Mouse (Mus musculus) right cerebral cortex, adult 18-20 months (tissue): ENCODE measurements around the gene Ptpn1.

Source experiments
- DNase-seq: peaks from one replicate; pipeline ENCODE4 v3.0.0; 2022; ENCODE audit warnings: mixed read lengths

Ptpn1 gene

DNA sequence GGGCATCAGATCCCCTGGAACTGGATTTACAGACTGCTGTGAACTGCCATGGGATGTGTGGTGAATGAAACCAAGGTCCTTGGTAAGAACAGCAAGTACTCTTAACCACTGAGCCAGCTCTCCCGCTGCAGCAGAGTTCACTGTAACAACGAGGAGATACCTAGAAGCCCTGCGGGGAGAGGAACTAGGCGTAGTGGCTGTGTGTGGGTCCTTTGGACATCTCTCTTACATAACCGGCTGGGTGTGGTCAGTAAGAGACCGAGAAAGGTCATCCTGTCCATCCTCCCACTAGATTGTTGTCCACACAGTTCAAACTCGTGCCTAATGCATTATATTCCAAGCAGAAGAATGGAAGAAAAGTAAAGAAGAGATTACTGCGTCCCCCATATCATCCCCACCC lies 10.0 kb upstream of the Ptpn1 start:
- DNase-seq: no peak

- no peak for DNase-seq
Measured at GRCm38 (mm10) chr2:167924011-167924410, 7.8 kb upstream of the Ptpn1 start.

DNA sequence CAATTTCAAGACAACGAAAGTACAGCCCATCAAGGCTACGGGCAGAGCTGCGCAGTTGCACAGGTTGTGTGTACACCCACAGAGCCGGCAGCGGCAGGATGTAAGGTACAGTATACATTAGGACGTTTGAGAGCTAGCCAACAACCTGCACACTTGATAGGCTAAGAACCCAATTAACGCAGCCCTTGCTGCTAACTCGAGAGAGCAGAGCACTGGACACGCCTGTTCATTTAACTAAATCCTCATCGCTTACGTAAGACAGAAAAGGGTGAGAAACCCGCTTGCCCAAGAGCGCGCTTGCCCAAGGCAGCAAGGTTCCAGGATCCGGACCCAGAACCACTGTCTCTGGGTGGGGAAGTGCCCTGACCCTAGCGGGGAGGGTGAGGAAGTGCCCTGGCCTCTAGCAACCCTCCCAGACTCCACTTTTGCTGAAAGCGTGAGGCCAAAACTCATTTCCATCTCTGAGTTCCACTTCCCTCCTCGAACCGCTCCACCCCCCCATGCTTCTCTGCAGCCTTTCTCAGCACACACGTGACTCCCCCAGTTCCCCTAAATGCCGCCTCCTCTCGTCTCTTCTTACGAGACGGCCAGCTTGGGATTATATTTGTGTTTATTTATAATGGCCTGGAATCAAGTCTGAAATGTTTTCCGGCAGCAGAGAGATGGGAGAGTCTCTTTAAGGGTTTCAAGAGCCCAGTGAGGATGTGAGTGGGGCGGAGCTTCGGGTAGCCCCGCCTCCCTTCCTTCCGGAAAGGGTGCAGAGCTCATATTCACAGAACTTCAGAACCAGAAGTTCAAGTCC lies 6.9 kb upstream of the Ptpn1 start:
- peak; percentile 83 for DNase-seq

GRCm38 (mm10) chr2:167925841-167926800 lies 5.7 kb upstream of the Ptpn1 start:
- no peak for DNase-seq

DNA sequence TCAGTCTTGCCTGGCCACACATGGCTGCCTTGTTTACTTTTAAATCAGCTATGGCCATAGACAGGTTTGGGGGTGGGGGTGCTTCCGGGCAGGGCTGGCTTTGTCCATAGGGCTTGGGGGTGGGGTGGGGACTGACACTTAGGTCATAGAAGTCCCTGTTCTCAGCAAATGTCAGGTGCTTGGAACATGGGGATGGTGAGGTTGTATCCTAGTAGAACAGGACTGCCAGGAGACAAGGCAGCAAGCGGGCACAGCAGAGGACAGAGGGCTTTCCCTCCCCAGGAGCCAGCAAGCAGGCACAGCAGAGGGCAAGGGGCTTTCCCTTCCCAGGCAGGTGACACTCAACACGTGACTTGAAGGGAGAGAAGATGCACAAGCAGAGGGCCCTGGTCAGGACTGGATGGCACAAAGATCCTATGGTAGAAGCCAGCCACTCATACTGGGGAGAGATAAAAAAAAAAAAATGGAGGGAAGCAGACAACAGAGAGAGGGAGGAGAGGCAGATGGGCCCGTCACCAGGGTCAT lies 3.8 kb upstream of the Ptpn1 start:
- no peak for DNase-seq

GRCm38 (mm10) chr2:167928972-167929371 lies 2.9 kb upstream of the Ptpn1 start:
- DNase-seq: no peak

GRCm38 (mm10) chr2:167930975-167931374 lies 882 bp upstream of the Ptpn1 start:
- DNase-seq: no peak

GRCm38 (mm10) chr2:167932727-167933231 lies 922 bp downstream of the Ptpn1 start:
- no peak for DNase-seq

DNA sequence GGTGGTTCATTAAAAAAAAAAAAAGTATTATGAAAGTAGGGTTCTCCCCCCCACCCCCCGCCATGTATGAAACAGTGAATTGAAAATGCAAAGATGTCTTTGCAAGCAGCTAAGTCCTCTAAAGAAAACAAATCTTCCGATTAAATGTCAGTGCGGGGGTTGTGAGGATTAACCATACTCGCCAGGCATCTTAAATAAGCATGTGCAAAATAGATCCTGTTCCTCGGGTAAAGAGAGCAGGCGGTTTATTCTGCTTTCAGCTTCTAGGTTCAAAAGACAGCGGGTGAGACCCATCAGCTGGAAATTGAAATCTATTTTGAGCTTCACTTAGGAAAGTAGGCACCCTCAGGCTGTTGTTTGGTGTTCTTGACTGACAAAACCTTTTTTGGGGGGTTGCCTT lies 1.5 kb downstream of the Ptpn1 start:
- DNase-seq: peak; percentile 46

GRCm38 (mm10) chr2:167935956-167936355 lies 4.1 kb downstream of the Ptpn1 start:
- DNase-seq: no peak

DNA sequence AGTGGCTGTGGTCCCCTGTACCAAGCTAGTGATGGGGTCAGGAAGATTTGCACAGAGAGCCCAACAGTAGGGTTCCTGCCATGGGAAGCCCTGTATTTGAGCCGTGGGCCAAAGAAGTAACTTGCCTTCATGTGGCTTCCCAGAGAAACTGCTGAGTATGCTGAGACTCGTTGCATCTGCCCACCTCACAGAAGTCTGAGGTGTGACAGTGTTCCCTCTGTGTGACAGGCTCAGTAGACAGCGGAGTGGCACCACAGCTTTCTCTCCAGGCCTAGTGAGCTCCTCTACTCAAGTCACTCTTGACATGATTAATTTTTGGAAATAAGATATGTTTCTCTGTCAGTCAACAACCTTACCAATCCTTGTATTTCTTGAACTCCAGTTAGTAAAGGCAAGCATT lies 6.9 kb downstream of the Ptpn1 start:
- DNase-seq: no peak

DNA sequence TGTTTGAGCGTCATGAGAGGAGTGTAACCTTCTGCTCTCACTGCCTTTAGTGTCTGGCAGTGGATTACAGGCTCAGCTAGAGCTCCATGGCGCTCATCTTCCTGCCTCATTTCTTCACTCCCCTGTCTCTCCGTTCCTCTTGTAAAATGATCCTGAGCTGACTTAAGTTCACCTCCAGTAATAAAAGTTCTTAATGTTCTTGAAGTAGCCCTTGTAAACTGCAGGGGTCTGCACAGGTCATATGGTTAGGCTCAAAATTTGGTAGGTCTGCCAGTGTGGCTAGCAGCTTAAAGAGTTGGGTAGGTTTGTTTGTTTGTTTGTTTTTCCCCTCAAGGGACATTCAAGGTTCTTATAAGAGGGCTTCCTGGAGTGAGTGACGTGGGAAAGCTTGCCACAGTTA lies 7.3 kb downstream of the Ptpn1 start:
- DNase-seq: no peak

DNA sequence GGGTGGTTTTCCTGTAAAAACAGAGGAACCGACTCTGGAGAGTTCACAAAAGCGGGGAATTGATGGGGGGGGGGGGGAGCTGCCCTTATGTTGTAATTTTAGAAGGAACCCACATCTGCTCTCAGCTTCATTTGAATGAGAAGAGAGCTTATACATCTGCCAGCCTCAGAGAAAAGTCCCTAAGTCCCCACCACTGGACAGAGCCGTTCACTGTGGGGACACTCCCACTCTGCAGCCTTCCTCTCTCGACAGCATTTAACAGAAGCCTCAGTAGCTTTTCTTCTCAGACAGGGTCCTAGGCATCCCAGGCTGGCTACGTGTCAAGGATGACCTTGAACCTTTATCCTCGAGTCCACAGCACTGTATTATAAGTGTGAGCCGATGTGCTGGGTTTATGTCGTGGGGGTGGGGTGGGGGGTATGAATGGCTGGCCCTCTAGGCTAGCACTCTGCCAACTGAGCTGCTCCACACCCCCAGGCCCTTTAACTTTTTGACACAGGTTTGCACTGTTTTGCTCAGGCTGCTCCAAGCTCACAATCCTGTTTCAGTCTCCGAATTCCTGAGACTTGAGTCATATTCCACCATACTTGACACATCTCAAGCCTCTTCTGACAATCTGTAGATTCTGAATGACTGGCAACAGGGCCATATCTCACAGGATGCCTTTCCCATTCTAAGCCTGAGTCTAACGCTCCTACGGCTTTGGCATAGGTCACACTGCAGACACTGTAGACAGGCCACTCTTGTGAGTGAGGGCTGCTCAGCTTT lies 8.0 kb downstream of the Ptpn1 start:
- DNase-seq: no peak

- no peak for DNase-seq
Measured at GRCm38 (mm10) chr2:167940636-167941035, 8.8 kb downstream of the Ptpn1 start.

- no peak for DNase-seq
Measured at GRCm38 (mm10) chr2:167941320-167941719, 9.5 kb downstream of the Ptpn1 start.

- no peak for DNase-seq
Measured at GRCm38 (mm10) chr2:167941745-167942176, 9.9 kb downstream of the Ptpn1 start.

- DNase-seq: peak; percentile 85
Measured at GRCm38 (mm10) chr2:167942199-167942925, 10.5 kb downstream of the Ptpn1 start.

- peak; percentile 64 for DNase-seq
Measured at GRCm38 (mm10) chr2:167942926-167943633, 11.2 kb downstream of the Ptpn1 start.

- DNase-seq: no peak
Measured at GRCm38 (mm10) chr2:167944193-167944592, 12.3 kb downstream of the Ptpn1 start.

DNA sequence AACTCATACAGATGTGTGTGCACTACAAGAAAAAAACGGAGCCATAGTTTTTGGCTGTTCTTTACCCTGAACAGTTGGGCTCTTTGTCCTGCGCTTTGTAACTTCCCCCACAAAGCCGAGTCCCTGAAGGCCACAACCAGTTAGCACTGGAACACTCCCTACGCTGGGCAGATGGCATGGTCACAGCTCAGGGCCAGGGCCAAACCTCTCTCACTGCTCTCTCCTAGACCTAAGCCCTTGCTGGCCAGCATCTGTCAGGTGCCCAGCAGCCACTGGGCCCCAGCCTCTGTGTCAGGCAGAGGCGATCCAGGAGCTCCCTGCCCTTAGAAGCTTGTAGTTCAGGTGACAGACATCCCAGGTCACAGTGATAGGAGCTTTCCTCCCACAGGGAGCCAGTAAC lies 13.6 kb downstream of the Ptpn1 start:
- DNase-seq: no peak

DNA sequence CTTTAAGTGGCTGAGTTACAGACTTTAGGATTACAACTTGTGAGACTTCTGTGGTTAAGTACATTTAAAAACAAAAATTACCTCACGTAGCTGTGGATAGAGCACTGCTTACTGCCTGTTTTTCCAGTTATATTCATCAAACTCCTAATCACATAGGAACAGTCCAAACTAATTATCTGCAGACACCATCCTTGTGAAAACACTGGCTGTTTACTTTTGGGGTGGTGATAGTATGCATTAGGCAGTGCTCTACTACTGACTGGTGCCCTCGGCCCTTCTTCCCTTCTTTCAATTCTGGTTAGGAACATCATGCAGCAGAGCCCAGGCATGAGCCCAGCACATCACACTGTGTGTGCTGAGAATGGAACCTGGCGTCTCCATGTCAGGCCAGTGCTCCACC lies 15.4 kb downstream of the Ptpn1 start:
- no peak for DNase-seq
